Mouse (Mus musculus): ENCODE measurements around the gene Atox1. TPM values are rescaled to one million over a fixed set of nuclear protein-coding genes. Genes with fewer than 3 reads are reported as not detected.
A peak's percentile ranks its signal among the peaks of the same experiment; 100 is the strongest.

Gene Atox1
- polyA plus RNA-seq, 1 experiment: 114 TPM

- peak overlapping the region; percentile 74; the same call in 1 of the 2 replicates for H3K27ac ChIP-seq (ENCODE audit: insufficient read depth, low read length)
- H3K4me1 ChIP-seq (ENCODE audit: control insufficient read depth, insufficient read depth, low read length): peaks cover 28% of the 10 kb centered on the region
- TF ChIP-seq CTCF (IDR thresholded peaks at IDR 0.05; ENCODE audit: borderline replicate concordance, insufficient read depth, low read length) (no peak), POLR2A (IDR thresholded peaks at IDR 0.05; ENCODE audit: low read depth, low read length) (no peak)
- H3K4me3 ChIP-seq (ENCODE audit: insufficient read depth, low read length): no peak overlapping the region
These were observed 53.9 kb downstream of the Atox1 start for GRCm38 (mm10) chr11:55407133-55407532.

- Histone ChIP-seq H3K27ac (ENCODE audit: insufficient read depth, low read length) (peak overlapping the region; percentile 74), H3K4me1 (ENCODE audit: control insufficient read depth, insufficient read depth, low read length) (peaks cover 20% of the 10 kb centered on the region), H3K4me3 (ENCODE audit: insufficient read depth, low read length) (no peak overlapping the region)
- no peak for TF ChIP-seq POLR2A (IDR thresholded peaks at IDR 0.05; ENCODE audit: low read depth, low read length)
- TF ChIP-seq CTCF (IDR thresholded peaks at IDR 0.05; ENCODE audit: borderline replicate concordance, insufficient read depth, low read length): no peak
These were observed 55.2 kb downstream of the Atox1 start for GRCm38 (mm10) chr11:55405601-55406469.

GRCm38 (mm10) chr11:55404659-55405457 is 56.2 kb downstream of the Atox1 start:
- Histone ChIP-seq H3K4me3 (ENCODE audit: insufficient read depth, low read length) (no peak overlapping the region), H3K4me1 (ENCODE audit: control insufficient read depth, insufficient read depth, low read length) (peaks cover 15% of the 10 kb centered on the region; the same call in 1 of the 2 replicates), H3K27ac (ENCODE audit: insufficient read depth, low read length) (peak overlapping the region; percentile 74)
- TF ChIP-seq POLR2A (IDR thresholded peaks at IDR 0.05; ENCODE audit: low read depth, low read length): no peak

GRCm38 (mm10) chr11:55400863-55401262 is 60.2 kb downstream of the Atox1 start:
- TF ChIP-seq POLR2A (IDR thresholded peaks at IDR 0.05; ENCODE audit: low read depth, low read length) (no peak), CTCF (IDR thresholded peaks at IDR 0.05; ENCODE audit: borderline replicate concordance, insufficient read depth, low read length) (no peak)
- Histone ChIP-seq H3K27ac (ENCODE audit: insufficient read depth, low read length) (no peak overlapping the region), H3K4me1 (ENCODE audit: control insufficient read depth, insufficient read depth, low read length) (peaks cover 9% of the 10 kb centered on the region; the same call in 1 of the 2 replicates), H3K4me3 (ENCODE audit: insufficient read depth, low read length) (no peak overlapping the region)

GRCm38 (mm10) chr11:55398371-55398770 is 62.7 kb downstream of the Atox1 start:
- no peak overlapping the region for H3K27ac ChIP-seq (ENCODE audit: insufficient read depth, low read length)
- 0 out of 2 replicates have a peak, but pooled peaks cover 6% of the 10 kb centered on the region for H3K4me1 ChIP-seq (ENCODE audit: control insufficient read depth, insufficient read depth, low read length)
- TF ChIP-seq POLR2A (IDR thresholded peaks at IDR 0.05; ENCODE audit: low read depth, low read length): no peak
- no peak for TF ChIP-seq CTCF (IDR thresholded peaks at IDR 0.05; ENCODE audit: borderline replicate concordance, insufficient read depth, low read length)
- no peak overlapping the region for H3K4me3 ChIP-seq (ENCODE audit: insufficient read depth, low read length)

GRCm38 (mm10) chr11:55397441-55397840 is 63.6 kb downstream of the Atox1 start:
- TF ChIP-seq POLR2A (IDR thresholded peaks at IDR 0.05; ENCODE audit: low read depth, low read length) (no peak), CTCF (IDR thresholded peaks at IDR 0.05; ENCODE audit: borderline replicate concordance, insufficient read depth, low read length) (no peak)
- Histone ChIP-seq H3K4me1 (ENCODE audit: control insufficient read depth, insufficient read depth, low read length) (no peaks in the 10 kb centered on the region), H3K27ac (ENCODE audit: insufficient read depth, low read length) (peak overlapping the region; percentile 13; the same call in 1 of the 2 replicates), H3K4me3 (ENCODE audit: insufficient read depth, low read length) (no peak overlapping the region)

- TF ChIP-seq CTCF (IDR thresholded peaks at IDR 0.05; ENCODE audit: borderline replicate concordance, insufficient read depth, low read length) (no peak), POLR2A (IDR thresholded peaks at IDR 0.05; ENCODE audit: low read depth, low read length) (no peak)
- Histone ChIP-seq H3K4me1 (ENCODE audit: control insufficient read depth, insufficient read depth, low read length) (no peaks in the 10 kb centered on the region), H3K27ac (ENCODE audit: insufficient read depth, low read length) (peak overlapping the region; percentile 13; the same call in 1 of the 2 replicates)
These were observed 64.0 kb downstream of the Atox1 start for GRCm38 (mm10) chr11:55397036-55397435.

More at GRCm38 (mm10) chr11:55397036-55397435, 64.0 kb downstream of the Atox1 start:
- no peak overlapping the region for H3K4me3 ChIP-seq (ENCODE audit: insufficient read depth, low read length)

Other genes starting within 250 kb of the Atox1 start
- not detected in 2 replicates for gene Fat2, start 124.7 kb downstream of the Atox1 start, polyA plus RNA-seq (2011; ENCODE audit: insufficient read length, low read depth, missing spikeins)
- gene Sparc, start 38.1 kb downstream of the Atox1 start, polyA plus RNA-seq (2011; ENCODE audit: insufficient read length, low read depth, missing spikeins): 3,951 and 4,760 TPM in 2 replicates
- 77.7 and 79.1 TPM in 2 replicates for gene G3bp1, start 8.4 kb upstream of the Atox1 start, polyA plus RNA-seq (2011; ENCODE audit: insufficient read length, low read depth, missing spikeins)
- not detected in 2 replicates for gene Glra1, start 147.0 kb upstream of the Atox1 start, polyA plus RNA-seq (2011; ENCODE audit: insufficient read length, low read depth, missing spikeins)

Data from embryonic fibroblast, embryonic 13.5 days (primary cell).